Mouse (Mus musculus): ENCODE results near the gene Lcn5. TPM values are rescaled to one million over a fixed set of nuclear protein-coding genes. Genes with fewer than 3 reads are reported as not detected.
"Not testable (repeated sequence)": the region's sequence is repeated elsewhere in the genome, so short reads cannot be mapped to it uniquely, and the experiment has no call there.

The Lcn5 gene
- polyA plus RNA-seq, 1 experiment: not detected

DNA sequence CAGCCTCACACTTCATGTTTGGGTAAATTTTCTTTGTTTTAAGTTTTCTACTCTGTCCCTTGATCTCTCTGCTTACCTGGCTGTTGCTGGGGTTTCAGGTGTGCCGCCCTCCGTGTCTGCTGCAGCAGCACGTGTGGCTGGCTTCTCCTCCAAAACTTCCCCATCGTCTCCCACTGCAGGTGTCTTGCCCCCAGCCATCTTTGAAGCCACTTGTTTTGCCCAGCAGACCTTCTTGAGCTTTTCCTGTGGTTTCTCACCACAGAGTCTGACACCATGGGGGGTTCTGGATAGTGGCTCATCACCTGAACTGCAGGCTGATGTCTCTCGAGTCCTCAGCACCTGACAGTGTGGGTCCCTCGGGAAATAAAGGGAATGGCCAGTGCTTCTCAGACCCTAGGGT lies 21.8 kb downstream of the Lcn5 start:
- H3K27me3 ChIP-seq (ENCODE audit: control insufficient read depth, insufficient read depth, insufficient read length): peaks cover 56% of the 10 kb centered on the region
- no peak overlapping the region for H3K4me3 ChIP-seq (ENCODE audit: insufficient read depth, poor library complexity, severe bottlenecking)
- H3K79me3 ChIP-seq (ENCODE audit: low read depth): no peaks in the 10 kb centered on the region
- no peaks in the 10 kb centered on the region for H3K79me2 ChIP-seq (ENCODE audit: control insufficient read depth, insufficient read depth)
- TF ChIP-seq MYOG (IDR thresholded peaks at IDR 0.05; ENCODE audit: control insufficient read depth, extremely low read depth, insufficient read length): no peak
- no peak for TF ChIP-seq FOSL1 (IDR thresholded peaks at IDR 0.05; ENCODE audit: insufficient read depth, low read length, poor library complexity, severe bottlenecking)
- no peak for TF ChIP-seq USF1 (IDR thresholded peaks at IDR 0.05; ENCODE audit: low read depth)
- no peak for TF ChIP-seq CTCF (IDR thresholded peaks at IDR 0.05; ENCODE audit: control insufficient read depth, insufficient read depth, insufficient read length)
- H3K36me3 ChIP-seq (ENCODE audit: control insufficient read depth, insufficient read depth): no peaks in the 10 kb centered on the region
- H3ac ChIP-seq (ENCODE audit: control insufficient read depth, insufficient read length, low read depth): no peak overlapping the region

DNA sequence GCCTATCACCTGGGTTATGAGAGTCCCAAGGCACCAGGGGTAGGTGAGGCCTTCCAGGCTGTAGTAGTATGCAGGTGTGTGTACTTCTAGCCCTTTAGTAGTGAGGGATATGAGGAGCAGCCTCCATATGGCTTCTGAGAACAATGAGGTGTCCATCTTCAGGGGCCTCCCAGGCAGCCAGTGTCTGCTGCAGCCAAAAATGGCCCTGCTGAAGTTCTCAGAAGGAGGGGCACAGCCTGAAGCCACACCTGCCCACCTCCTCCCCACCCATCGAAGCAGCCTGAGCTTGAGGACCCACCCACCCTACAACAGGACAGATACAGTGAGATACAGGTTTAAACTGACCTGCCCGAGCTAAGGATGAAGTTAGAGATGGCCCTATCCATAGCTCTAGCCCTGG lies 24.7 kb downstream of the Lcn5 start, which contains the start of gene Lcn10:
Lcn10 (plus strand) TSS at position 301 of the 400 bp plus-strand sequence.
- no peak within 1 kb of the TSS for H3ac ChIP-seq (ENCODE audit: control insufficient read depth, insufficient read length, low read depth)
- no peaks in the 10 kb centered on the region for H3K36me3 ChIP-seq (ENCODE audit: control insufficient read depth, insufficient read depth)
- H3K79me3 ChIP-seq (ENCODE audit: low read depth): no peaks in the 10 kb centered on the region
- H3K27me3 ChIP-seq (ENCODE audit: control insufficient read depth, insufficient read depth, insufficient read length): peaks cover 61% of the 10 kb centered on the region
- H3K79me2 ChIP-seq (ENCODE audit: control insufficient read depth, insufficient read depth): no peaks in the 10 kb centered on the region
- TF ChIP-seq MYOG (IDR thresholded peaks at IDR 0.05; ENCODE audit: control insufficient read depth, extremely low read depth, insufficient read length): no peak
- no peak for TF ChIP-seq MAX (IDR thresholded peaks at IDR 0.05)
- TF ChIP-seq CEBPB (IDR thresholded peaks at IDR 0.05; ENCODE audit: low read depth): no peak
- no peak for TF ChIP-seq FOSL1 (IDR thresholded peaks at IDR 0.05; ENCODE audit: insufficient read depth, low read length, poor library complexity, severe bottlenecking)
- no peak for TF ChIP-seq MYOD1 (IDR thresholded peaks at IDR 0.05; ENCODE audit: control insufficient read depth, insufficient read length, low read depth)
- TF ChIP-seq USF1 (IDR thresholded peaks at IDR 0.05; ENCODE audit: low read depth): no peak
- no peak for TF ChIP-seq CTCF (IDR thresholded peaks at IDR 0.05; ENCODE audit: control insufficient read depth, insufficient read depth, insufficient read length)
- no peak within 1 kb of the TSS for H3K4me3 ChIP-seq (ENCODE audit: insufficient read depth, poor library complexity, severe bottlenecking)

DNA sequence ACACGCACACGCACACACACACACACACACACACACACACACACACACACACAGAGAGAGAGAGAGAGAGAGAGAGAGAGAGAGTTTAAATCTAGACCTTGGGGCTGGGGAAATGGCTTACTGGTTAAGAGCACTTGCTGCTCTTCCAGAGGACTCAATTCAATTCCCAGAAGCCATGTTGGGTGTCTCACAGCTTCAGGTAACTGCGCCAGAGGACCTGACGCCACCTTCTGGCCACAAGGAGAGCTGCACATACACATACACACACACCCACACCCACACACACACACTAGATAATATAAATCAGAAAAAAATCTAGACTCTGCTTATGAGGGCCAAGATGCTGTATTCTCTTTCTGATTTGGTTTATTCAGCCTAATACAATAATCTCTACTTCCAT lies 29.2 kb downstream of the Lcn5 start:
- Histone ChIP-seq H3ac (ENCODE audit: control insufficient read depth, insufficient read length, low read depth) (no peak overlapping the region), H3K27me3 (ENCODE audit: control insufficient read depth, insufficient read depth, insufficient read length) (peaks cover 37% of the 10 kb centered on the region)

DNA sequence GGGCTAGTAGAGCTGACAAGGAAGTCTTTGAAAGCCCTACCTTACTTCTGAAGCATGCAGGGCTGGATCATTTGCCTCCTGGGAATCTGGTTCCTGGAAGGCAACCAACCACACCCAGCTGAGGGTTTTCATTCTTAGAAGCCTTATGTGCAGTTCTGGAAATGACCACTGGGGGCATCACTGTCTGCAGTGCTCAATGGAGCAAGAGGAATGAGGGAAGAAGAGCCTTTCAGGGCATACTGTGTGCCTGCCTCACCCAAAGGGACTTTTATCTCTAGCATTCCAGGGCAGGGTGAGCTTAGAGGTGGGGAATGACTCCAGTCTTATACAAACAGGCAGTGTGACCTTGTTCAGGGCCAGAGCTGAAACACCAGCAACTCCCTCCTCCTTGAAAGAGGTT lies 36.9 kb downstream of the Lcn5 start:
- peaks cover 16% of the 10 kb centered on the region for H3K27me3 ChIP-seq (ENCODE audit: control insufficient read depth, insufficient read depth, insufficient read length)
- no peak overlapping the region for H3ac ChIP-seq (ENCODE audit: control insufficient read depth, insufficient read length, low read depth)
- H3K79me3 ChIP-seq (ENCODE audit: low read depth): no peaks in the 10 kb centered on the region
- no peaks in the 10 kb centered on the region for H3K79me2 ChIP-seq (ENCODE audit: control insufficient read depth, insufficient read depth)
- TF ChIP-seq MYOG (IDR thresholded peaks at IDR 0.05; ENCODE audit: control insufficient read depth, extremely low read depth, insufficient read length) (no peak), CTCF (IDR thresholded peaks at IDR 0.05; ENCODE audit: control insufficient read depth, insufficient read depth, insufficient read length) (peak; percentile 9), FOSL1 (IDR thresholded peaks at IDR 0.05; ENCODE audit: insufficient read depth, low read length, poor library complexity, severe bottlenecking) (no peak), MAX (IDR thresholded peaks at IDR 0.05) (no peak)
- no peaks in the 10 kb centered on the region for H3K36me3 ChIP-seq (ENCODE audit: control insufficient read depth, insufficient read depth)
- H3K4me3 ChIP-seq (ENCODE audit: insufficient read depth, poor library complexity, severe bottlenecking): no peak overlapping the region

More for the DNA sequence above, 29.2 kb downstream of the Lcn5 start:
- TF ChIP-seq CTCF (IDR thresholded peaks at IDR 0.05; ENCODE audit: control insufficient read depth, insufficient read depth, insufficient read length) (no peak), MAX (IDR thresholded peaks at IDR 0.05) (no peak), MYOD1 (IDR thresholded peaks at IDR 0.05; ENCODE audit: control insufficient read depth, insufficient read length, low read depth) (no peak), CEBPB (IDR thresholded peaks at IDR 0.05; ENCODE audit: low read depth) (no peak), FOSL1 (IDR thresholded peaks at IDR 0.05; ENCODE audit: insufficient read depth, low read length, poor library complexity, severe bottlenecking) (no peak), USF1 (IDR thresholded peaks at IDR 0.05; ENCODE audit: low read depth) (no peak), MYOG (IDR thresholded peaks at IDR 0.05; ENCODE audit: control insufficient read depth, extremely low read depth, insufficient read length) (no peak)
- H3K4me3 ChIP-seq (ENCODE audit: insufficient read depth, poor library complexity, severe bottlenecking): no peak overlapping the region
- no peaks in the 10 kb centered on the region for H3K79me3 ChIP-seq (ENCODE audit: low read depth)
- H3K79me2 ChIP-seq (ENCODE audit: control insufficient read depth, insufficient read depth): no peaks in the 10 kb centered on the region
- no peaks in the 10 kb centered on the region for H3K36me3 ChIP-seq (ENCODE audit: control insufficient read depth, insufficient read depth)

DNA sequence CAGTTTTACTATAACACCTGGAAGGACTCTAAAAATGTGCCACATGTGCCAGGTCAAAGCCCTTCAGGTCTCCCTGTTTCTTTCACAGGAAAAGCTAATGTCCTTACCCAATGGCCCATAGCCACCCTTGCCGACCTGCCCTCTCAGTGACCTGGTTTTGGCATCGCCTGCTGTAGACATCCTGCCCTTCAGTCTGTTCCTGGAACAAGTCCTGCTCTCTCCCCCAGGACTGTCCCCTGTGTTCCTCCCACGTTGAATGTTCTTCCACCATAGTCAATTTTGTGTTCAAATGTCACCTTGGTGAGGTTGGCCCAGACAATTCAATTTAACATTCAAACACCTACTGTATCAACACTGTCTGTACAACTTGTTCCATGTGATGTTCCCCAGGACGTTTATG lies 39.2 kb downstream of the Lcn5 start:
- TF ChIP-seq CEBPB (IDR thresholded peaks at IDR 0.05; ENCODE audit: low read depth): no peak
- no peak for TF ChIP-seq USF1 (IDR thresholded peaks at IDR 0.05; ENCODE audit: low read depth)
- TF ChIP-seq MYOD1 (IDR thresholded peaks at IDR 0.05; ENCODE audit: control insufficient read depth, insufficient read length, low read depth): no peak
- TF ChIP-seq MAX (IDR thresholded peaks at IDR 0.05): no peak
- TF ChIP-seq FOSL1 (IDR thresholded peaks at IDR 0.05; ENCODE audit: insufficient read depth, low read length, poor library complexity, severe bottlenecking): no peak
- no peak for TF ChIP-seq MYOG (IDR thresholded peaks at IDR 0.05; ENCODE audit: control insufficient read depth, extremely low read depth, insufficient read length)
- TF ChIP-seq CTCF (IDR thresholded peaks at IDR 0.05; ENCODE audit: control insufficient read depth, insufficient read depth, insufficient read length): no peak
- Histone ChIP-seq H3K4me3 (ENCODE audit: insufficient read depth, poor library complexity, severe bottlenecking) (no peak overlapping the region), H3K36me3 (ENCODE audit: control insufficient read depth, insufficient read depth) (no peaks in the 10 kb centered on the region), H3K27me3 (ENCODE audit: control insufficient read depth, insufficient read depth, insufficient read length) (peaks cover 36% of the 10 kb centered on the region), H3ac (ENCODE audit: control insufficient read depth, insufficient read length, low read depth) (no peak overlapping the region), H3K79me2 (ENCODE audit: control insufficient read depth, insufficient read depth) (no peaks in the 10 kb centered on the region), H3K79me3 (ENCODE audit: low read depth) (no peaks in the 10 kb centered on the region)

DNA sequence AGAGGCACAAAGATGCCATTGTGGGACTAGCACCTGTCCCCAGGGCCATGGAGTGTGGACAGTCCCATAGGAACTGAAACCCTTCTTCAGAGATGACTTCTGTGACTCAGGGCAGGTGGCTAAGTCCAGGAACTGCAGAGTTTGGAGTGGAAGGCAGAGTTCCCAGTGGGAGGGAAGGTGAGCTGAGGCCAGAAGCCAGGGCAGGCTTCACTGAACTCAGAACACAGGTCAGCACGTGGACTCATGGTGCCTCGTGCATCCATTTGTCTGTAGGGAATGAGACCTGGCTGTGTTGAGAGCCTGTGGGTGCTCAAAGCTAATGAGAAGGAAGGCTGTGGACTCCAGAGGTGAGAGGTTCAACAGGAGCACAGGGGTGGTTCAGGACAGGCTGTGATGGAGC lies 40.9 kb downstream of the Lcn5 start:
- Histone ChIP-seq H3K79me2 (ENCODE audit: control insufficient read depth, insufficient read depth) (no peaks in the 10 kb centered on the region), H3ac (ENCODE audit: control insufficient read depth, insufficient read length, low read depth) (no peak overlapping the region), H3K36me3 (ENCODE audit: control insufficient read depth, insufficient read depth) (no peaks in the 10 kb centered on the region), H3K27me3 (ENCODE audit: control insufficient read depth, insufficient read depth, insufficient read length) (peaks cover 47% of the 10 kb centered on the region), H3K4me3 (ENCODE audit: insufficient read depth, poor library complexity, severe bottlenecking) (no peak overlapping the region), H3K79me3 (ENCODE audit: low read depth) (no peaks in the 10 kb centered on the region)
- TF ChIP-seq FOSL1 (IDR thresholded peaks at IDR 0.05; ENCODE audit: insufficient read depth, low read length, poor library complexity, severe bottlenecking) (no peak), MAX (IDR thresholded peaks at IDR 0.05) (no peak), USF1 (IDR thresholded peaks at IDR 0.05; ENCODE audit: low read depth) (no peak), CEBPB (IDR thresholded peaks at IDR 0.05; ENCODE audit: low read depth) (no peak), MYOD1 (IDR thresholded peaks at IDR 0.05; ENCODE audit: control insufficient read depth, insufficient read length, low read depth) (no peak), MYOG (IDR thresholded peaks at IDR 0.05; ENCODE audit: control insufficient read depth, extremely low read depth, insufficient read length) (no peak), CTCF (IDR thresholded peaks at IDR 0.05; ENCODE audit: control insufficient read depth, insufficient read depth, insufficient read length) (no peak)

DNA sequence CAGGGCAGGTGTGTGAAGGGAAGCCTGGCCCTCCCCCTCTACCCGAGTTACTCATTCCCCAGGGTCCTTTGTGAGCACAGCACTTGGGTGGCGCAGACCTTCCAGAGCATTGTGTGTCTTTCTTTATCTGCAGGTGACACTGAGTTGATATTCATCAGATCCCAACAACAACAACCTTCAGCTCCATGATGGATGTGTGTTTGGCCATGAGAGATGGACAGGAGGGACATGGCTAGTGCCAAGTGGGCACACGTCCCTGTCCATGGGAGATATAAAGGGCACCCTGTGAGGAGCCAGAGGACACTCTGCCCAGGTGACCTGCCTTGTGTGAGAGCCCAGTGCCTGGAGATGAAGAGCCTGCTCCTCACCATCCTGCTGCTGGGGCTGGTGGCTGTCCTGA lies 42.0 kb downstream of the Lcn5 start, which contains the start of gene Obp2a:
Obp2a (plus strand) TSS at position 301 of the 400 bp plus-strand sequence.
- H3ac ChIP-seq (ENCODE audit: control insufficient read depth, insufficient read length, low read depth); H3K79me3 ChIP-seq (ENCODE audit: low read depth); H3K36me3 ChIP-seq (ENCODE audit: control insufficient read depth, insufficient read depth); H3K79me2 ChIP-seq (ENCODE audit: control insufficient read depth, insufficient read depth); H3K4me3 ChIP-seq (ENCODE audit: insufficient read depth, poor library complexity, severe bottlenecking): not testable (repeated sequence)
- peaks cover 50% of the 10 kb centered on the region for H3K27me3 ChIP-seq (ENCODE audit: control insufficient read depth, insufficient read depth, insufficient read length)
